Mouse (Mus musculus) adrenal gland, postnatal 36 days (tissue): Measurements from ENCODE around the gene Psmc1. TPM values are rescaled to one million over a fixed set of nuclear protein-coding genes. Genes with fewer than 3 reads are reported as not detected.
A peak's percentile ranks its signal among the peaks of the same experiment; 100 is the strongest.

Source experiments
- DNase-seq, 2 experiments: peaks; one replicate each; pipeline ENCODE4 v3.0.0; 2021; ENCODE audit warnings: mixed read lengths in 1 of 2
- long read RNA-seq, 2 experiments: library from polyadenylated mRNA; stranded (forward); transcript quantifications; one replicate each; pipeline ENCODE4 v2.0.0; 2021; ENCODE audit warnings: borderline sequencing depth in 2 of 2
- total RNA-seq, 2 experiments: library from RNA; stranded (reverse); gene quantifications; 2 replicates each; pipeline ENCODE4 v1.2.3; 2021

Gene Psmc1
- 100 to 1,000 TPM; 212 to 241 TPM for total RNA-seq
- long read RNA-seq, experiment 1, transcript Psmc1-201 (11 exons, 1,591 nt): major isoform, 170 of 235 reads
- long read RNA-seq, experiment 1, partial matches to known transcripts: 51 of 235 reads
- long read RNA-seq, experiment 1, other reads (novel, unspliced or antisense): 12 of 235 reads
- long read RNA-seq, experiment 2, transcript Psmc1-201 (11 exons, 1,591 nt): major isoform, 70 of 98 reads
- long read RNA-seq, experiment 2, partial matches to known transcripts: 24 of 98 reads
- long read RNA-seq, experiment 2, other reads (novel, unspliced or antisense): 4 of 98 reads

DNA sequence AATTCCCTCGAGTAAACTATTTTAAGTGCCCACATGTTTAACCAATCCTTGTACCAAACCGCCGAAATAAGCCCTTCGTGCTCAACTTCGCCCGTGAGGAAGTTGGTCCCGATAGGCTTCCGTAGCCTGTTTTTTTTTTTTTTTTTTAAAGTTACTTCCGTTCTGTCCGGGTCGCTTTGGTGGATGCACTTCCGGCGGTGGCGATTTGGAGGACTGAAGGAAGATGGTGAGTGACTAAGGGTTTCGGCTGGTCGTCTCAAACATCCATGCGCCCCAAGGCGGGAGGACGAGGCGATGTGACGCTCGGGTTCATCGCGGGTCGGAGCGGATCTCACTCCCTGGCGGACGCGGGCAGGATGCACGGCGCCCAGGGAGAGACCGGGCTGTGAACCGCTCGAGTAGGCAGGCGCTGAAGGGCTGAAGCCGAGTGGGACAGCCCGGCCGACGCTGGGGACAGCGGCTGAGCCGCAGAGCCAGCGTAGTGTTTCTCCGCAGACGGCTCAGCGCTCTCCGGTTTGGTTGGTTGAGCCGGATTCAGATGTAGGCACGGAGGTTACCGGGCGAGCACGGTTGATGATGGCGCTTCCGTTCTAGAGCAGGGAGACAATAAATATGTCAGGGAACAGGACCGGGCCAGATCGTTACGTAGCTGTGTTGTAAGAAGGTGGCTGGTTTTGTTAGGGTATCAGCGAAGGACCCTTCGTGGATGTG, at the start of gene Psmc1:
TSS of gene Psmc1 (plus strand) at position 169 of the 711 bp plus-strand sequence.
- DNase-seq: peak; percentile 77 to 80

DNA sequence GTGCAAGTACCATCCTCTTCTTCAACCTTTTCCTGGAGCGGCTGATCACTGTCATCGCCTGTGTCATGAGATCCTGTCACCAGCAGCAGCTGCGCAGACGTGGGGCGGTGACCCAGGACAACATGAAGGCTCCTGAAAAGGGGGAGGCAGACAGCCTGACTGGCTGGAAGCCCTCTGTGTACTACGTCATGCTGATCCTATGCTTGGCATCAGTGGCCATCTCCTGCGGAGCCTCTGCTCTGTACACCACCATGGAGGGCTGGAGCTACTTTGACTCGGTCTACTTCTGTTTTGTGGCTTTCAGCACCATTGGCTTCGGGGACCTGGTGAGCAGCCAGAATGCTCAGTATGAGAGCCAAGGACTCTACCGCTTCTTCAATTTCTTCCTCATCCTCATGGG, 48.9 kb upstream of the Psmc1 start:
- DNase-seq: no peak

- DNase-seq: peak; percentile 19 to 35
Measured at GRCm38 (mm10) chr12:100061826-100062225, 48.1 kb upstream of the Psmc1 start.

DNA sequence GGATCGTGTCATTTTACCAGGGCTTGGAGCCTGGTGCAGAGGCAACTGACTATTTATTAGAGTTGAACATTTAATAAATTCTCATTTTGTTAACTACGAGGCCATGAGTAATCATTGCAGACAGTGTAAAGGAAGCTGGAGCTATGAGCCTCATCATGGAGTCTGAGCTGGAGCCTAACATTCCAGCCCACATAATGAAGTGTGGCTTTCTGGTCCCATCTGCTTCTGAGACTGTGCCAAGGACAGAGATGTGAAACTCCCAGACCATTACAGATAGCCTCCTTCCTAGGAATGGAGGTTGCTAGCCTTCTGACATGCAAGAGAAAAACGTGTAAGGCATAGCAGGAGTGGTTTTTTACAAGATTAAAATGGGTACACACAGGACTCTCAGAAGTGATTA, 47.4 kb upstream of the Psmc1 start:
- DNase-seq: no peak

- no peak for DNase-seq
Measured at GRCm38 (mm10) chr12:100065109-100065508, 44.8 kb upstream of the Psmc1 start.

DNA sequence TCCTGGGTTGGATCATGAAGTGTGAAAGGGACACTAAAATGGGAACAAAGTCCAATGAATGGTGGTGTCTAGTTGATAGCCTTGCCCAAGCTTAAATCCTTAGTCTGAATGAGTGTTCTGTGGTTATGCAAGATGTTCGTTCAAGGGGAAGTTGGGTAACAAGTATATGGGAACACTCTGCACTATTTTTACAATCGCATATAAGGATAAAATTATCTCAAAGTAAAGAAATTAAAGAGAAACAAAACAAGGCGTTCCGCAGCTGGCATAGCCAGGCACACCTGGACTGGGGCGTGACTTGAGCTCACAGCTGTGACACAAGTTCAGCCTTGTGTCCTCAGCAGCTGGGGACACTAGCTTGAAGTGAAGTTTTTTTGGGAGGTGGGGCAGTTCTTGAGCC, 42.5 kb upstream of the Psmc1 start:
- no peak for DNase-seq

DNA sequence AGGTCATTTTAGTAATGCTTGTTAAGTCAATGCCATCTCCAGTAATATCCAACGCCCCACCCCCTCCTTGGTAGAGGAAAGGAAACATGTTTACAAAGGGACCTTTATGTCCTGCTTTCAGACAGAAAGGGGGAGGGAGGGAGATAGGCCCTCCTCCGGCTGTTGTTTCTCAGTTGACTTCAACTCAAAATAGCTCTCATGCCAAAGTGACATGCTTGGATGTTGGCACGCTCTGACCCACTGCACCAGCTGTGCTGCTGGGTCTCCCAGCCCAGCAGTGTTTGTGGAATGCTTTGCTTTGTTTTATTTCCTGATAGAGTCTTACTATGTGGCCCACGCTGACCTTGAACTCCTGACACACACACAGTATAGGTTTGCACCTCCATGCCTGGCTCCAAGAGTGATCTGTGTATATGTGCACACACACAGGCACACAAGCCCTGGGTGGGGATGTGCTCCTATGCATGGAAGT, 36.7 kb upstream of the Psmc1 start:
- DNase-seq: no peak

DNA sequence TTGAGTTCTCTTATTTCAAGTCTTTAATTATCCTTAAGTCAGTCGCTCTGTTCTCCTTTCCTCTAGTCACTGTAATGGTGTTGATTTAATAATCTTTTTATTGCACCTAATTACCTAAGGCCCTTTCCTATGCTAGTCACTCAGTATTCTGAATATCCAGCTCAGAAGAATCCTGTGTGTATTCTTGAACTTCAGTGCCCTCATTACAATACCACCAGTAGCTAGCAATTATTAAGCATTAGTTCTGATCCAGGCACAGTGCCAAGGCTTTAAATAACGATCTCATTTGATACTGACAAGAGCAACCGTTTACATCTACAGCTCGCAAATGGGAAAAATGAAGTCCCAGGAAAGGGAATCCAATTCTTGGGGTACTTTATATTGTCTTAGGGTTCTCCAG, 34.2 kb upstream of the Psmc1 start:
- no peak for DNase-seq

DNA sequence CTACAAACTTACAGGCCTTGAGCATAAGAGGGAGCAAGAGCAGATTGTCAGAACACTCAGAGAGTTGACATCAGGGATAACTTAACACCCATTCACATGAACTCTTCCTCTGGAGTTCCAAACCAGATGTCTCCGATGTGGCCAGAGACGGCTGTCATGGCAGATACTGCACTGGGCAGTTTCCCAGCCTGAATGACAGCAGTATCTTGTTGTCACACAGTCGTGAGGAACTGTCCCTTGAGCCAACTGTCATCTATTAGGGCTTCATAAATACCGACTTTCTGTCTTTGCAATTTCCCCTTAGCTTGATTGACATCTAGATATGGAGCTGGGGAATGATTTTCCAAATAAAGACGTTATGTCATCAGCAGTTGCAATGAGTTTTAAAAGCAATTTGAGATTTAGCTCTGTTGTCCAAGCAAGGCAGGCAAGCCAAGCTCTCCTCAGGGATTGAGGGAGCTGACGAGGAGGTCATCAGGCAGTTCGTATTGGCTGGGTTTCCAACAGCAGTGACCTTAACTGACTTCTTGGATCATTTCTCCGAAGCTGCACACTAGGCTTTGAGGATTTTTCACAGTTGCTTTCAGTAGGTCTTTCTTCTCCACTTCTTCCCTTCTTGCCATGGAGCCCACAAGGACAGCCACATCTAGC, 30.2 kb upstream of the Psmc1 start:
- DNase-seq: peak in 1 of 2 experiments; percentile 13

GRCm38 (mm10) chr12:100088026-100088425, 21.9 kb upstream of the Psmc1 start:
- DNase-seq: no peak

GRCm38 (mm10) chr12:100089265-100089664, 20.7 kb upstream of the Psmc1 start:
- no peak for DNase-seq

- DNase-seq: no peak
Measured at GRCm38 (mm10) chr12:100090750-100091149, 19.2 kb upstream of the Psmc1 start.

DNA sequence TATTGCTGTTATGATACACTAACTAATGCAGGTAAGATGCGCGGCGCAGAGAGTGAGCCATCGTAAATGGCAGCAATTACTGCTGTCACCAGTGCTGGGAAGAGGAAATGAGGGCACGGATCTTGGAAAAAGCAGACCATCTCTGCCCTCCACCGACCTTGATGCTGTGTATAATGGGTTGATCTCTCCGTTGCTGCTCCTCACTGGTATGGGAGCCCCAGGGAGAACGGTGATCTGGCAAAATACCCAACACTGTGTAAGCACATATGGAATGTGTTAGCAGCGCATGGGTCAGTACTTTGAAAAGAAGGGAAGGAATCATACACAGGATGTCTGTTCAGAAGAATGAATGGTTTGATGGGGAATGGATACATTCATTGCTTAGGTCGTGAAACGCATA, 16.9 kb upstream of the Psmc1 start:
- DNase-seq: no peak

GRCm38 (mm10) chr12:100099971-100100706, 9.8 kb upstream of the Psmc1 start:
- no peak for DNase-seq

DNA sequence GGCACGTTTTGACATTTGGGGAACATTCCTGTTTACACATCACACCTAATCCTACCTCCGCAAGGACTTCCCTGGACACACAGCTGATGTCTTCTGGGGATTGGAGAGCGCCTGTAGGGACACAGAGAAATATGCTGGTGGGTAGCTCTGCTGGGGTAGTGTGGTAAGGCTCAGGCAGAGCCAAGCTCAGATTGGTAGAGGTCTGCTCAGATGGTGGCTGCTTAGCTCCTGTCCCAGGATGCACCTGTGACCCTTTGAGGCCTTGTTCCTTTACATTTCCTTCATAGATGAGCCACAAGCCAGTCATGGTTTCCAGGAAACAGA, 9.3 kb upstream of the Psmc1 start:
- no peak for DNase-seq

DNA sequence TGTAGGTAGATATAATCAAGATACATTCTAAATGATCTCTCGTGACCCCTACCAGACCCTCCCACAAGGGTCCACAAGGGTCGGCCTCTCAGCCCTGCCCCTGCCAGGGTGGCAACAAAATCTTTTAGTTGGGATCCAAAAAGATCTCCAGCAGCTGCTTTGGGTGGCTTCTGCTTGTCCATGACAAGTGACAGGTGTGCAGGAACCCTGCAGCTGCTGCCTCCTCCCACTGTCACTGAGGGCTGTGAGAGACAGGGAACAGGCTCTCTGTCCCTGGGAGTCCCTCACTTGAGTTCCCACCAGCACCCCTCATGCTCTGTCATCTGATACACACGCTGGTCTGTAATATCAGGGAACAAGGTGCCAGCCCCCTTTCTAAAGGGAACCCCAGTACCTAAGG, 8.3 kb upstream of the Psmc1 start:
- no peak for DNase-seq

DNA sequence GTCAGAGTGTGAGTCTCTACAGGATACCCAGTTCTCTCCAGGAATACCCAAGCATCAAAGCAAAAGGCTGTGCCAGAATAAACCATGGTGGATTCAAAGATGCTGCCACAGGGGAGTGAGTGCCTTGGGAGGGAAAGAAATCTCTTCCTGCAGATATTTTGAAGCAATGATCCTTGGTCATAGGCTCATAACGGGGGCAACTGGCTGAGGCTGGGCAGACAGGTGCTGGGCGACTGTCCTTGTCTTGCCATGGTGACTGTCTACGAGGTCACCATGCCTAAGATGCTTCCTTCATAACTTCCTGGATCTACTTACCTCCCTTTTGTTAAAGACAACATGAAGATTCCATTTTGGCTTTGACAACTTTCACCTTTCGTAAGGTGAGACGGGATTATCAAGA, 5.4 kb upstream of the Psmc1 start:
- no peak for DNase-seq

DNA sequence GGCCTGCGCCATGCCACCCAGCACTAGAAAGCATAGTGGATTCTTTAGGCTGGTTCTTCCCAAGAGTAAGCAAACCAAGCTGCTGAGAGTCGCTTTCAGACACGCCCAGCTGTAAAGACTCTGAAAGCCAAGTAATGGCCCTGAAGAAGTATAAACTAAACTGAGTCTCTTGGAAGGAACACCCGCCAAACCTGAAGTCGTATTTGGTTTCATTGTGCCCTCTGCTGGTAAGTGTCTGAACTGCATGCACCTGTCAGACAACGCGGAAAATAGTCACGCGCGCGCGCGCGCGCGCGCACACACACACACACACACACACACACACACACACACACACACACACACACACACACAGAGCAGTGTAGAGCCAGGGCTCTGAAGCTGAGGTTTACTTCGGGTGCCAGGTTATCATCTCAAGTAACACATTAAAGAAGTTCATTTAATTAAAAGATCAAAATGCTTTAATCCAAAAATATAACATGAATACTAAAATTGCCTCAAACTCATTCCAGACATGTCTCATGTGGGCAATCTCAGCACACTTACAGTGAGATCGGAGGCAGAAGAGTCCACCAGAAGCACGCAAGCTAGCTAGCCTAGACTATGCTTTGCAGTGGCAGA, 3.6 kb upstream of the Psmc1 start:
- peak; percentile 66 to 77 for DNase-seq

GRCm38 (mm10) chr12:100107436-100107835, 2.5 kb upstream of the Psmc1 start:
- no peak for DNase-seq

GRCm38 (mm10) chr12:100115982-100116381, 6.0 kb downstream of the Psmc1 start:
- no peak for DNase-seq

DNA sequence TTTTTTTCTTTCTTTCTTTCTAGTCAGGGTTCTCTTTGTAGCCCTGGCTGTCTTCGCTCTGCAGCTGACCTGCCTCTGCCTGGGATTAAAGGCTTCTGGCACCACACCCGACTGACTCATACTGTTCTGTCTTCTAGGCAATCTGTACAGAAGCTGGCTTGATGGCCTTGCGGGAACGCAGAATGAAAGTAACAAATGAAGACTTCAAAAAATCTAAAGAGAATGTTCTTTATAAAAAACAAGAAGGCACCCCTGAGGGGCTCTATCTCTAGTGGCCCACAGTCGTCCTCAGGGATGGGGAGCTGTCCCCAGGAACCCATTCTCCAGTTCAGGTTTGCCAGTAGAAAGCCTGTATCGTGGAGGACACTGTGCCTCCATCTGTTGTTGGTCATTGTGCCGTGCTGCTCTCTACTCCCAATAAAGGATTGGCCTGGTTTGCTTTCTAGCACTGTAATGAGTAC, 13.0 kb downstream of the Psmc1 start:
- peak; percentile 82 to 84 for DNase-seq

- no peak for DNase-seq
Measured at GRCm38 (mm10) chr12:100123476-100123875, 13.5 kb downstream of the Psmc1 start.
